In the genomic region with DNA sequence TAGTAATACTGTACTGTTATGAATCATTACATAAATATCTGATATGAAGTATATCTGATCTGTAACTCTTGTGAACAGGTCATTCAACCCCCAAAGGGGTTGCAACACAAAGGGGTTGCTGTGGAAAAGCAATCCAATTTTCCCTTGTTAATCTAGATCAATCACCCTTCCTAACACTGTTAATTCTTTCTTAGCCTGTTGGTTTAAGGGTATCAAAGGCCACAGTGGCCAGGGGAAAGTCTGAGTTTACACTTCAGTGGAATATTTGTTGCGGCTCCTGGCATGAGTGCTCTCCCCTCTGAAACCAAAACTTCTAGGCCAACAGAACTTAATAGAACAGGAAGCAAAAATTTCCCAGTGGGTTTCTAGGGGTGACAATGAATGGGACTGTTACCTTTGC, we compare ENCODE assay signal across 31 mouse cellular contexts.
"Had no signal": no experiment of that assay in that cellular context is flagged by ENCODE, and none has a peak within 500 bp of the region (broad histone marks: within the 10 kb centered on the region; RNA-seq: fewer than 3 reads in every experiment).

No protein-coding gene starts in this region.

- H3K36me3 ChIP-seq: liver, embryonic 15.5 days; midbrain, embryonic 12.5 days; midbrain, embryonic 15.5 days; neural tube, embryonic 12.5 days had no signal

- H3K4me3 ChIP-seq: left cerebral cortex, adult 2 months; limb, embryonic 10.5 days; limb, embryonic 12.5 days; limb, embryonic 13.5 days; limb, embryonic 15.5 days; liver, embryonic 12.5 days; liver, embryonic 13.5 days; liver, embryonic 15.5 days; lung, embryonic 15.5 days; megakaryocyte, embryonic 14.5 days; midbrain, embryonic 10.5 days; midbrain, embryonic 12.5 days; midbrain, embryonic 13.5 days; midbrain, embryonic 15.5 days; myocyte; neural tube, embryonic 12.5 days had no signal

- DNase-seq: left cerebral cortex, postnatal 4 days; liver, embryonic 13.5 days; liver, postnatal 0 days; lung, adult 18-20 months; lung, adult 2 months; lung, embryonic 14.5 days; lung, postnatal 10 days; lung, postnatal 14 days; lung, postnatal 36 days; lung, postnatal 4 days; midbrain, embryonic 14.5 days had no signal

- H3K4me2 ChIP-seq: limb, embryonic 12.5 days; limb, embryonic 13.5 days; limb, embryonic 15.5 days; liver, embryonic 12.5 days; liver, embryonic 13.5 days; liver, embryonic 15.5 days; lung, embryonic 14.5 days; lung, embryonic 15.5 days; midbrain, embryonic 11.5 days; midbrain, embryonic 12.5 days; midbrain, embryonic 13.5 days; midbrain, embryonic 15.5 days; neural tube, embryonic 12.5 days had no signal

- H3K27me3 ChIP-seq: limb, embryonic 12.5 days; limb, embryonic 13.5 days; limb, embryonic 15.5 days; liver, embryonic 12.5 days; liver, embryonic 13.5 days; liver, embryonic 15.5 days; lung, embryonic 15.5 days; megakaryocyte, embryonic 14.5 days; midbrain, embryonic 12.5 days; midbrain, embryonic 13.5 days; midbrain, embryonic 15.5 days; neural tube, embryonic 12.5 days had no signal

- H3K4me1 ChIP-seq: limb, embryonic 10.5 days; limb, embryonic 12.5 days; limb, embryonic 13.5 days; limb, embryonic 15.5 days; liver, embryonic 12.5 days; liver, embryonic 13.5 days; liver, embryonic 15.5 days; lung, embryonic 15.5 days; midbrain, embryonic 10.5 days; midbrain, embryonic 12.5 days; midbrain, embryonic 13.5 days; midbrain, embryonic 15.5 days; neural tube, embryonic 12.5 days had no signal

- ATAC-seq: liver, embryonic 12.5 days; liver, postnatal 0 days; lung, postnatal 0 days; midbrain, embryonic 13.5 days; midbrain, embryonic 15.5 days; midbrain, embryonic 16.5 days had no signal

- H3K9ac ChIP-seq: limb, embryonic 12.5 days; limb, embryonic 13.5 days; limb, embryonic 15.5 days; liver, embryonic 12.5 days; liver, embryonic 13.5 days; liver, embryonic 14.5 days; liver, embryonic 15.5 days; liver, postnatal 0 days; lung, embryonic 14.5 days; lung, embryonic 15.5 days; midbrain, embryonic 12.5 days; midbrain, embryonic 13.5 days; midbrain, embryonic 15.5 days; neural tube, embryonic 12.5 days had no signal

- H3K9me3 ChIP-seq: limb, embryonic 10.5 days; liver, embryonic 12.5 days; liver, embryonic 13.5 days; liver, embryonic 15.5 days; lung, embryonic 15.5 days; midbrain, embryonic 10.5 days; midbrain, embryonic 13.5 days; midbrain, embryonic 15.5 days; neural tube, embryonic 12.5 days had no signal

- H3K27ac ChIP-seq: left cerebral cortex, adult 2 months; limb, embryonic 10.5 days; limb, embryonic 12.5 days; limb, embryonic 13.5 days; limb, embryonic 15.5 days; liver, embryonic 12.5 days; liver, embryonic 13.5 days; liver, embryonic 14.5 days; liver, embryonic 15.5 days; lung, embryonic 15.5 days; macrophage; midbrain, embryonic 10.5 days; midbrain, embryonic 12.5 days; midbrain, embryonic 13.5 days; midbrain, embryonic 15.5 days; neural tube, embryonic 12.5 days had no signal
